Mouse (Mus musculus) MN1 (cell line): Measurements from ENCODE around the gene Gm10770.
"Not testable (repeated sequence)": the region's sequence is repeated elsewhere in the genome, so short reads cannot be mapped to it uniquely, and the experiment has no call there.

ENCODE experiments used
- DNase-seq: peaks from one replicate; pipeline ENCODE4 v3.0.0-alpha.2; 2016; ENCODE audit warnings: low spot score

The Gm10770 gene

DNA sequence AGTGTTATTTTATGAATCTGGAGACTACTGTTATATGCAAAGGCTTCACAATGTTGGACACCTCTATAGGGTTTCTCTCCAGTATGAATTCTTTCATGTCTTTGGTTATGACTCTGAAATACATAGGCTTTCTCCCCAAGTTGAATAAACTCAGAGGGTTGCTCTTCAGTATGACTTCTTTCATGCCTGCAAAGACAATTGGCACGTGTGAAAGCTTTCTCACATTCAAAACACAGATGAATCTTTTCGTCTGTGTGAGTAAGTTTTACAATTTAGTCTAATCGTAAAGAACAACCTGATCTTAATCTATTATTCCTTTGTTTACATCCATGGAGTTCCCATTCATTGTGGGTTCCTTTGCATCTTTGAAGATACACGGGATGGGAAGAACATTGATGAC is at the start of gene Gm10770:
TSS of gene Gm10770 (minus strand) at position 101 of the 400 bp plus-strand sequence.
- DNase-seq = not testable (repeated sequence)

DNA sequence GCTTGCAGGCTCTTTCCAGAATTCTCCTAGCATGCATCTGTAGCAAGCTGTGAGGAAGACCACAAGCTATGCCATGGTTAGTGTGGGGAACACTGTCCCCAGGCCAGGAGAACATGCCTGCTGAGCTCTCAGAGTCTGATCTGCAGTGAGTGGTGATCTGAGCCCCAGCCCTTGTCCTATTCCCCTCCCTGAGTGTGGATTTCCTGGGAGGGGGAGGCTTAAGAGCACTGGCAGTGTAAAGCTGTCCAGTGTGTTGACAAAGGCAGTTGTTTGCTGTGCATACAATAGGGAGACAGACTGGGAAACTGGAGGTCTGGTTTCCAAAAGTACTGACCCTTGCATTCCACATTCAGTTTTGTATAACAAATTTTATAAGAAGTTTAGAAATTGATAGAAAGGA is 43.8 kb upstream of the Gm10770 start:
- DNase-seq = not testable (repeated sequence)

DNA sequence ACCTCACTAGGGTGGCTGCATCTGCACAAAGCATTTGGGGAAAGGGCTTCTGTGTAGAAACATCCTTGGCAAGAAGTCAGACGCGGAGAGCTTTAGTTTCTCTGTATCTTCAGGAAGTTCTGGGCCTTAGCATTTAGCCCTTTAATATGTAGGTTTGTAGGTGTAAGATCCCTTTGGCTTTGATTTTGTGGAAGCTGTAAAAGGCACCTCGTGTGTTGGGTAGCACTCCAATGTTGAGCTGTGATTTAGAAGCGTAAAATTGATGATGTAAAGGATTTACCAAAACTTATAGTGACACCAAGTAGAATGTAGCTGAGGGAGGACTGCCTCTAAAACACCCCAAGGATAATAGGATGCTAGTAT is 38.9 kb upstream of the Gm10770 start:
- not testable (repeated sequence) for DNase-seq

DNA sequence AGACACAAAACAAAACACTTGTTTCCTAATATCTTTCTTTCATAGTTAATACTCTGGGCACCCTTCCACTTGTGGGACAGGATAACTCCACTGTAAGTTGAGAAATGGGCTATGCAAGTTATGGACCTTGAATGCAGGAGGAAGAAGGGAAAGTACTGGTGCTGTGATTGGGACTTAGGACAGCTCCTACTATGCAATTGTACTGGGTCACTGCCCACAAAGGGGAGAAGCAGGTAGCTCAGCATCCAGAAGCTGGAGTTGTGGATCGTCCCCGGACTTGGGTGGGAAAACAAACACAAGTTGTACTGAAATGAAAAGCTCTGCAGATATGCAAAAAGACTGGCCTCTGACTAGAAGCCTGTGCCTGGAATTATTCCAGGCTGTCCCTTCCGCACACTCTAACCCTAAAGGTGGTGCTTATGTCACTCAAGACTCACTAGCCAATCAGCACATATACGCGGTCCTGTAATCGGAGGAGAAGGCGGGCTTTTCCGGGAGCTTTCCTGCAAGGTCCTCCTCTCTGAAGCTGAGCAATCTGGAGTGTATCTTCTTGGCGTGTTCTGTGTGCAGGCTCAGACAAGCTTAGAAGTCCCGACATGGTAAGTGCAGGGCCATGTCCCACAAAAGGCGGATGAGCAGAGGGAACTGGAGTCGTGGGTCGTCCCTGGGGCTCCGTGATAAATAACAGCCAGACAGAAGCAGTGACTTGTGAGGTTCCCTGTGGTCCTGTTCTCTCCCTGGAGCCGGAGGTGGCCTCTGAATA is 38.3 kb upstream of the Gm10770 start, which contains the start of gene Zfp937:
TSS of gene Zfp937 (plus strand) at position 474 of the 763 bp plus-strand sequence.
- peak; percentile 65 for DNase-seq

DNA sequence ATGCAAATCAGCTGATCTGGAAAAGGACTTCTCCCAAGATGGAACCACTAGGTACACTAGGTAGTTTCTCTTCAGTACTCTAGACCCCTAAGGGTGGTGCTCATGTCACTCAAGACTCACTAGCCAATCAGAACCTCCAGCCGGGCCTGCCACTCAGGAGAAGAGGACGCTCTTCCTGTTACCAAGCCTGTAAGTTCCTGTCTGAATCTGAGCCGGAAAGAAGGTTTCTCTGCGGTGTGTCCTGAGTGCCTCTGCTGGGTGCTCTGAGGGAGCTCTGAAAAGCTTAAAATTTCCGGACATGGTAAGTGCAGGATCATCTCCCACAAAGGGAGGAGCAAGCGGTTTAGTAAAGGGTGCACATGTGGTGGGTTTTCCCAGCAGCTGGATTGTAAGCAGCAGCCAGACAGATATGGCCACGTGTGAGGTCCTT is 2.1 kb upstream of the Gm10770 start, which contains the start of gene Gm14139:
TSS of gene Gm14139 (plus strand) at position 186 of the 430 bp plus-strand sequence.
- DNase-seq = peak; percentile 81

DNA sequence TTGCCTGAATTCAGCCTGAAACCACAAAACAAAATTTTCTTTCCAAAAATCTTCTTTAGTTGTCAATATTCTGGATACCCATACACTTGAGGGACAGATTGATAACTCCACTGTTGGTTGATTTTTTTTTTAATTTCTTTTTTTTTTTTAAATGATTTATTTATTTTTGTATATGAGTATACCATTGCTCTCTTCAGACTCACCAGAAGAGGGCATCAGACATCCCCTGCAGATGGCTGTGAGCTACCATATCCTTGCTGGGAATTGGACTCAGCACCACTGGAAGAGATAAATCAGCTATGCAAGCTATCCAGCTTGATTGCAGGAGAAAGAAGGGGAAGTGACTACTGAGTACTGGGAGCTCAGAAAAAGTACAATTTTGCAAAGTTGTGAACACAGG is 1.6 kb upstream of the Gm10770 start:
- DNase-seq = peak; percentile 51

DNA sequence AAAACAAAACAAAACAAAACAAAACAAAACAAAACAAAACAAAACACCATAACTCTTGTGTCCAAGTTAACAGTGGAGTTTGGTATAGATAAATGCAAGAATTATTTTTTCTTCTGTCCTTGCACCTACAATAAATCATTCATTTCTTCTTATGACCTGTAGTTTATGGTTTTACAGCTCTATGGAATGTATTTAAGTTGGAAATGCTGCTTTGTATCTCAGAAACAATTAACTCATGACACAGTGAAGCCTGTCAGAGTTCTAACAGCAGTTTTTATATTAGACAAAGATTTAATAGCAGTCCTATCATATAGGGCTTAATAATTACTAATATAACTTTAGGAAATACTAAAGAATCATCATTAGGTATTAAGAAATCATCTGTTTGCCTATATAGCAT is 5.6 kb downstream of the Gm10770 start:
- DNase-seq = no peak

DNA sequence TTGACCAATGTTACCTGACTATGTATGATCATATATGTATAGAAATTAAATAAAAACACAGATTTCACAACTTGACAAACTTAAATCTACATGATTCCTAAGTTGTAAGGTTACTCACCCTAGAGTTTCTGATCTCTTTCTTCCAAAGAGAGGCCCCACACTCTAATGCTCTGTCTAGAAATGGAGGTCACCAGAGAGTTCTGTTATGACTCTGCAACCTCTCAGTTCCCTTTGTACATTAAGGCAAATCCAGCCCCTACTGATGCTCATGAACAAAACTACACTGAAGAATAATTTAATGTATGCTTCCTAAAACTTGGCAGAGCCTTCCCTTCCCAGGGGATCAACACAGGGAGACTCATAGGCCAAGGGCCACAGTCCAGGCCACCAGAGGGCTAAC is 12.8 kb downstream of the Gm10770 start:
- DNase-seq = no peak

DNA sequence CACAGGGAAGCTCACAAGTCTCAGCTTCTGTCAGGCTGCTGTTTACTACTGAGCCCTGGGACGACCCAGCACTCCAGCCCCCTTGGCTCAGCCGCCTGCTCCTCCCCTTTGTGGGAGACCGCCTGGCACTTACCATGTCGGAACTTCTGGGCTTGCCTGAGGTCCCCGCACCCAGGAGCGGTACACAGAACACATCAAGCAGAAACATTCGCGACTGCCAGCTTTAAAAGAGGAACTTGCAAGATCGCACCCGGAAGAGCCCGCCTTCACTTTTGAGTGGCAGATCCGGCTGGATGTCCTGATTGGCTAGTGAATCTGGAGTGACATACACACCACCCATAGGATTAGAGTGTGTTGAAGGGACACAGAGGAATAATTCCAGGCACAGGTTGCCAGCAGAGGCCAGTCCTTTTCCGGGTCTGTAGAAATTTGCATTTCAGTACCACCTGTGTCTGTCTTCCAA is 43.0 kb downstream of the Gm10770 start, which contains the start of gene Zfp120:
TSS of gene Zfp120 (minus strand) at position 274 of the 463 bp plus-strand sequence.
- peak; percentile 96 for DNase-seq

DNA sequence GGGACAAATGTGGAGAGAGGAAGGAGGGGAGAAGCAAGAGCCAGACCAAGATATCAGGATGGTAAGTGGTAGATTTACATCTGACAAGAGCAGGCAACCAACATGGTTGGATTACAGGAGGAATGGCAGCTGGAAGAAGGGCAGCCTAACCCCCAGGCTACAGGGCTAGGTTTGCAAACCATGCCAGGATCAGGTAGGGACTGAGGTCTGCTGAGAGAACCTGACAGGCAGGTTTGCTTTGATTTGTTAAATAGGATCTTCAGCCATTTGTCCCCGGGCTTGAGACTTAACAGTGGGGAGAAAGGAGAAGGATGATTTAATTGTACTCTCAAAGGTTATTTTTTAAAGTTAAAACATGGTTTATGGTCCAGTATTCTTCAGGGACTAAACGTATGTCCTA is 46.7 kb downstream of the Gm10770 start:
- no peak for DNase-seq

DNA sequence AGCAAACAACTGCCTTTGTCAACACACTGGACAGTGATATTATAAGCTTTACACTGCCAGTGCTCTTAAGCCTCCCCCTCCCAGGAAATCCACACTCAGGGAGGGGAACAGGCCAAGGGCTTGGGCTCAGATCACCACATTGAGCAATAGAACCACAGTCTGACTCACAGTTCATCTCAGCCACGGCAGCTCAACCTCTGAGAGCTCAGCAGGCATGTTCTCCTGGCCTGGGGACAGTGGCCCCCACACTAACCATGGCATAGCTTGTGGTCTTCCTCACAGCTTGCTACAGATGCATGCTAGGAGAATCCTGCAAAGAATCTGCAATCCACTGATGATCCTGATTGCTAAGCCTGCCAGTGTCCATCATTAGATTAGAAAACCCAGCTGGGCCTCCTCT is 47.5 kb downstream of the Gm10770 start:
- DNase-seq = not testable (repeated sequence)
